ENCODE assay signal across 17 mouse cellular contexts in genomic region chr15:89572147-89572546, GRCm38 (mm10). TPM values are rescaled to one million over a fixed set of nuclear protein-coding genes. Genes with fewer than 3 reads are reported as not detected.
"Had no signal": no experiment of that assay in that cellular context is flagged by ENCODE, and none has a peak within 500 bp of the region (broad histone marks: within the 10 kb centered on the region; RNA-seq: fewer than 3 reads in every experiment).

No protein-coding gene starts in this region.

- H3K4me1 ChIP-seq: kidney, embryonic 15.5 days; limb, embryonic 10.5 days; midbrain, embryonic 13.5 days; neural tube, embryonic 15.5 days had no signal

- H3K9me3 ChIP-seq: kidney, embryonic 15.5 days; limb, embryonic 10.5 days; midbrain, embryonic 13.5 days; neural tube, embryonic 15.5 days had no signal

- H3K4me3 ChIP-seq: kidney, embryonic 15.5 days; left cerebral cortex, adult 2 months; limb, embryonic 10.5 days; midbrain, embryonic 13.5 days; neural tube, embryonic 15.5 days had no signal

- H3K27ac ChIP-seq: kidney, embryonic 15.5 days; left cerebral cortex, adult 2 months; limb, embryonic 10.5 days; liver, embryonic 14.5 days; midbrain, embryonic 13.5 days; neural tube, embryonic 15.5 days; stomach, postnatal 0 days had no signal

- H3K27me3 ChIP-seq: kidney, embryonic 15.5 days; midbrain, embryonic 13.5 days; neural tube, embryonic 15.5 days had no signal

- H3K9ac ChIP-seq: kidney, embryonic 15.5 days; liver, embryonic 14.5 days; midbrain, embryonic 13.5 days; neural tube, embryonic 15.5 days had no signal

- H3K36me3 ChIP-seq: kidney, embryonic 15.5 days; limb, embryonic 10.5 days; midbrain, embryonic 13.5 days had no signal

- DNase-seq: kidney, adult 2 months; kidney, postnatal 14 days; lung, adult 2 months; lung, postnatal 36 days; right cerebral cortex, adult 18-20 months; right cerebral cortex, postnatal 25 days; thymus, adult 2 months; thymus, postnatal 25 days had no signal

- H3K4me2 ChIP-seq: kidney, embryonic 15.5 days; midbrain, embryonic 13.5 days; neural tube, embryonic 15.5 days had no signal

- ATAC-seq: intestine, embryonic 16.5 days; lung, postnatal 0 days; midbrain, embryonic 13.5 days had no signal

RNA-seq across cellular contexts. Expression of gene Acr, which starts 4.0 kb away (rescaled TPM):
- polyA plus RNA-seq: limb, embryonic 10.5 days; lung, postnatal 0 days; stomach, postnatal 0 days had no signal
